Mouse (Mus musculus): ENCODE measurements around the gene Nr2f1.
"Not testable (repeated sequence)": the region's sequence is repeated elsewhere in the genome, so short reads cannot be mapped to it uniquely, and the experiment has no call there.

Gene Nr2f1

DNA sequence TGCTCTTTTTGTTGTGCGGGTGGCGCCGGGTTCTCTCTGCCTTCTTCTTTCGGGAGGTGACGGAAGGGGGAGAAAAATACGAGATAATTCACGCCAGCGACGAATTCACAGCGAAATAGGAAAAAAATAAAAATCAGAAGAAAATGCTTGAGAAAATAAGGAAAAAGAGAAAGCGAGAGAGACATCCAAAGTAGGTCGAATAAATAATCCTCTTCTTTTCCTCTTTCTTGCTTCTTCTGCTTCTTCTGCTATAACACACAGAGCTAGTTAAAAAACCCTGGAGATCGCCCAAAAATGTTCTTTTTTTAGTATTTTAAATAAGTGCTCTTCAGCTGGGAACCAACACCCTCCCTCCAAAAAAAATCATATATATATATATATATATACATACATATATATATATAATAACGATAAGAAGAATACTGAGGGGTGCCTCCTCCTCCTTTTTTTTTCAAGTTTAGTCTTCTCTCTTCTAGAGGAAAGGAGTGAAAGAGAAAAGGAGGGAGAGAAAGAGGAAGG lies at the start of gene Nr2f1:
Nr2f1 (minus strand) TSS at position 116 of the 519 bp plus-strand sequence.
- DNase-seq (ENCODE audit: low spot score in 2 of 2) = no peak

DNA sequence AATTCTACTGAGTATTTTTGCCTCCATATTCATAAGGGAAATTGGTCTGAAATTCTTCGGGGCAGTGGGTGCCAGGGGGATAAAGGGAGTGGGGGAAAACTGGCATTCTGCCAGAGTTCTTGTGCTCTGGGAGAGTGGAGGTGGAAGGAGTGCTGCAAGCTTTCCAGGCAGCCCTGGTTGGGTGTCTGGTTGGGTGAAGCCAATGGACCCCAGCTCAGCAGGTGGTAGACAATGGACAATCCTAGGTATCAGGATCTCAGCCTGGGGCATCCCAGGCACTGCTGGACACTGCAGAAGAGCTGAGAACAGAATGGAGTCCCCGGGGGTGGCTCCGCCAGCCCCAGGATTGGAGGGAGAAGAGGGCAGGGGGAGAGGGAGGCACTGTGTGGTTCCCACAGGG lies 22.1 kb upstream of the Nr2f1 start:
- no peak for DNase-seq (ENCODE audit: low spot score in 2 of 2)

DNA sequence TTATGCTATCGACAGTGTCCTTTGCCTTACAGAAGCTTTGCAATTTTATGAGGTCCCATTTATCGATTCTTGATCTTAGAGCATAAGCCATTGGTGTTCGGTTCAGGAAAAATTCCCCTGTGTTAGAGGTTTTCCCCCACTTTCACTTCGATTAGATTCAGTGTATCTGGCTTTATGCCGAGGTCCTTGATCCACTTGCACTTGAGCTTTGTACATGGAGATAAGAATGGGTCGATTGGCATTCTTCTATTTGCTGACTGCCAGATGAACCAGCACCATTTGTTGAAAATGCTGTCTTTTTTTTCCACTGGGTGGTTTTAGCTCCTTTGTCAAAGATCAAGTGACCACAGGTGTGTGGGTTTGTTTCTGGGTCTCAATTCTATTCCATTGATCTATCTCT lies 20.7 kb upstream of the Nr2f1 start:
- DNase-seq (ENCODE audit: low spot score in 2 of 2) = not testable (repeated sequence)

DNA sequence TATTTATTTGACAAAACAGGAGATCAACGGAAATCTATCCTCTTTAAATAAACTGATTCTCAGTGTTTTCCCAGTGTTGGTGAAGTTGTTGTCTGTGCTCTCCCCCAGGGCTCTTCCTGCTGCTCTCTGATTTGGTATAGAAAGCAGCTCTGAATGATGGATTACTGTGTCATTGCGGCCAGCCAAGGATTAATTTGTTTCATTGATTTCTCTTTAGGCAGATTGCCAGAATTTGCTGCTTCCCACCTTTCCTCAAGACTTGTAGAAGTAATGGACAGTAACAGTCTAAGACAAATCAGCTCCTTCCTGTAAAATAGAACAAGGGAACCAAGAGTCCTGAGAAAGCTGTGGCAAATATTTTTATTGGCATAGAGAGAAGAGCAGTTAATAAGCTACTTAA lies 15.7 kb upstream of the Nr2f1 start:
- no peak for DNase-seq (ENCODE audit: low spot score in 2 of 2)

DNA sequence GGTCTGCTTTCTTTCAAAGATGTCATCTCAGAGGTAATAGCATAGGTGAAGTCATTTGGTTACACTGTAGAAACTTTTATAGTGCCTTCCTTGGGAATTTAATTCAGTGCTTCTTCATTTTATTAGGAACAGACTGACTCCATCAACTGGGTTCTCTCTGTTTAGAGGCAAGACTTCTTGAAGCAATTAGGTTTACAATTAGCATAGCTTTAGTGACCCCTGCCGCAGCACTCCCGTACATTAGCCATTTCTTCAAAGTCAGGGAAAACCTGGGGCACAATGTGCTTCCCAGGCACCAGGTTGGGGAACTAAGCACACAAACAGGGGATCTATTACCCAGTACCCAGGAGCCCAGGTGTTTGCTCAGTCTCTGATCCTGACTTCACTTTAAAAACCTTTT lies 13.6 kb upstream of the Nr2f1 start:
- DNase-seq (ENCODE audit: low spot score in 2 of 2) = no peak

DNA sequence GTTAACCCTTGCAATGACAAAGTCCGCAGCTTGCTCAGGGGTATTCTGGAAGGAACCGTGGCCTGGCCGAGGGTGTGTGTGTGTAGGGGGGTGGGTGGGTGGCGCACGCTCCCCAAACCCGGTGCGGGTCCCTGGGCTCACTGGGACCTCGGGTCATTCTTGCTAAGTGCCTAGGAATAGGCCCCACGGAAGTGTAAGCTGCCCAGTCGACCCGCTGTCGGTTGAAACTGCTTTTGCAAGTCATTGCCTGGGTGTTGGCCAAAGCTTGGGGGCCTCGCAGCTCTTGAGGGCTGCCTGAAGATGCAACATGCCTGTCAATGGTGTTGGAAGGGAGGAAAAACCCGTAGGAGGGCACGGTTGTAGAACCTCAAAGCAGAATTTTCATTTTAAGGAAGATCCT lies 12.6 kb upstream of the Nr2f1 start:
- DNase-seq (ENCODE audit: low spot score in 2 of 2) = no peak

DNA sequence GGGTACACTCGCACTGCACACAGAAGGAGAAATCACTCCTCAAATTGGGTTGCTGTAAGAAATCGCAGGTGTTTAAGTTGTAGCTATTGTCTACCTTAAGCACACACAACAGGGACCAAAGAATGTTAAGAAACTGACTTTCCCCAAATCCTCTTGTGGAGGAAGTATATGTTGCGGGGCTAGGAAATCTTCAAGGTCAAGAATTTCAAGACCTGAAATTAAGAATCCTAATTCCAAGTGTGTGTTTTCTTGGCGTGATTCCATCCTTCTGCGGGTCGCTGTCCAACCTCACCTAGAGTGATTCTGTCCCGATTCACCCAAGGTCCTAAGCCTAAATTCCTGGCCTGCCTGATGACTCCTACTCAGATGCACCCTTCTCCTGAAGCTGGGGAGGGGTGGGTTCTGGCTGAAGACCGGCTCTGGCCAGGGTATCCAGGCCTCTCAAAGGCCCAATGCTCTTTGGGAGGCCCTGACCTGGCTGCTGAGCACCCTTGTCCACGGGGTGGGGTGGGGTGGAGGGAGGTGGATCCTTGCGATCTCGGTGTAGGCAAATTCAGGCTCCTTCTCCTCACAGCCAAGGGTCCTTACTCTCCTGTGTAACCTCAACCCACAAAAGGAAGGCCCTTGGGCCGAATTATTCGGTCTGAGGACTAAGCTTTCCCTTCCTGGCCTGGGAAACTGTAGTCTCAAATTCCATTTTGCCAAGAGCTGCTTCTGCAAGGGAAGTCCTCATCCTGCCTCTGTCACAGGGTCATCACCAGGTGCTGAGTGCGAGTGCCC lies 11.9 kb upstream of the Nr2f1 start:
- DNase-seq (ENCODE audit: low spot score in 2 of 2) = no peak

DNA sequence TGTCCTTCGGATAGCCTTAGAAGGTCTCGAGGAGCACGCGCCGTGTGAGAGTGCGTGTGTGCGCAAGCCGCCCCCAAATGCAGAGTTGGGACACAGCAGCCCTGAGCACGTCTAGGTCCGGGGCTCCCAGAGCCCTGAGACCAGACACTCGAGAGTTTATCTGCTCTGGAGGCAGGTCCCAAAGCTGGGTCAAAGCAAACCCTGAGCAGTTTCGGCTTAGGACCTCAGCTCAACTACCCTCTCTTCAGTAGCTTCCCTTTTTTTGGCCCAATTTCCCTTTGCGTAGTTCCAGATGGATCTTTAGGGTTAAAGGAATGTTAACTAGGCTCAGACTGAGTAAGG lies 11.2 kb upstream of the Nr2f1 start:
- DNase-seq (ENCODE audit: low spot score in 2 of 2) = no peak

DNA sequence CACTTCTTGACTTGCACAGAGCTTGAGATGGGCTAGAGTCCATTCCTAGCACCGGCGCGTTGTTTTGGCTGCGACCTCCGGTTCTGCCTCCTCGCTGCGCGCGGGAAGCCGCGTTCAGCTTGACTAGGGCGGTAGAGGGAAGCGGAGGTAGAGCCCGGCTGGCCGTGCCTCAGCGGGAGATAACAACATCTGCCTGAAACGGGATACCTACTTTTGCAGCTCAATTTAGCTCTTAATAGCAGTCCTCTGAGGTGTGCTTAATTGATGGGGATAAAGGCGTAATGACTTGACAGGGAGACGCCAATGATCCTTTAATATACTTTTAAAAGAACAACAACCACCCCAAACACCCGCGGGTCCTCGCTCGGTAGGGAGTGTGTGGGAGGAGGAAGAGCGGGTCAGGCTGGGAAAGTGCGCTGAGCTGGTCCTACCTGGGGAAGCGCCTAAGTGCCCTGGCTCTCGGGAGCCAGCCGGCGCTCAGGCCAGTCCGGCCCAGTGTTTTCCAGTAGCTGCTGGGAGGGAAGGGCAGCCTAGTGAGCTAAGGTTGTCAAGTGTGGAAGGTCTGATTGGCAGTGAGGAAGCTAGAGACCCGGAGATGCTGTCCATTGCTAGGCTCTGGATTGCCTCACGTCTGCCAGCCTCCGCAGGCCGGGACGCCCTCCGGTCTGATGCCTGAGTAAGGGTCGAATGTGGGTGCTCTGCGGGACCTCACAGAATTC lies 10.6 kb upstream of the Nr2f1 start:
- no peak for DNase-seq (ENCODE audit: low spot score in 2 of 2)

DNA sequence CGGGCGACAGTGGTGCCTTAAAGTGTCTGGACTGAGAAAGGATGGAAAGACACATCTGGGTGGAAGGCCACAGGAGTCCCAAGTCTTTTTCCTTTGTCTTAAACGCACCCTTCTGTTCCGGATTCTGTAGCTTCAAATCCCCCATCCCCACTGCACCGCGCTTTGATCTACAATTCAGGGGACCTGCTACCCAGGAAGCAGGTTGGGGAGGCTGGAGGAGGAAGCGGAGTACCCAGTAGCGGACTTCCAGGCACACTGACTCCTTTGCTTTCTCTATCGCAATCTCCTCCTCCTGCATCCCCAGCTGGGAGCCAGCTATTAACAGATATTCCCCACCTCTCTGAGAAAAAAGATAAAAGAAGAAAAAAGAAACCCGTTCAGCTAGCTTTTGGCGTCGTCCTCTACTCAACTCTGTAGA lies 10.1 kb upstream of the Nr2f1 start:
- DNase-seq (ENCODE audit: low spot score in 2 of 2) = no peak

DNA sequence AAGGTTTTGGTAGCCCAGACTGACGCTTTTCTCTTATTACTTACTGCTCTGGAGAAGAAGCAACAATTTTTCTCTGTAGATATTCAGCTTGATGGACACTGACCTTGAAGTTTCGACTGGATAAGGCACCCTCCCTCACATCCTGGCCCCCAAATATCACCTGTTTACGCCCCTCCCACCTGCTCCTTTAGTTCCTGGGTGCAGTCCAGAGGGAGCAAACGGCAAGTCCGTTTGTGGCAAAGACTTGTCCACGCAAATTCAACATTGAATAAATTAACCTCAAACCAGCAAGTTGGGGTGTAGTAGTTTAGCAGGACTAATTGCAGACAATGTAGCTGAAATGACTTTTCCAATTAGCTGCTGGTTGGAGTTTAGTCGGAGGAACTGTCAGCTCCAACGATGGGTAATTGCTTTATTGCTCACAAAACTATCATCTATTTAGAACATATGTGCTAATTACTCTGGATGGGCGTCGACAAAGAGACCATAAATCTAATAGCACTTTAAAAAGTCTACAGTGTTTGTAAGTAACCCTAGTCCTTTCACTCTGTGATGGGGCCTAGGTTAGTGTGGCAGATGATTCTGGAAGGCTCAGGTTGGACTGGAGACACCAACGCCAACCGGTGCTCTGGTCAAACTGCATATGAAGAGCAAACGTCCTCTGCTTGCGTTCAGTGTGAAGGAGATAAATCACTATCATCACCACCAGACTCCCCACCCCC lies 9.3 kb upstream of the Nr2f1 start:
- no peak for DNase-seq (ENCODE audit: low spot score in 2 of 2)

DNA sequence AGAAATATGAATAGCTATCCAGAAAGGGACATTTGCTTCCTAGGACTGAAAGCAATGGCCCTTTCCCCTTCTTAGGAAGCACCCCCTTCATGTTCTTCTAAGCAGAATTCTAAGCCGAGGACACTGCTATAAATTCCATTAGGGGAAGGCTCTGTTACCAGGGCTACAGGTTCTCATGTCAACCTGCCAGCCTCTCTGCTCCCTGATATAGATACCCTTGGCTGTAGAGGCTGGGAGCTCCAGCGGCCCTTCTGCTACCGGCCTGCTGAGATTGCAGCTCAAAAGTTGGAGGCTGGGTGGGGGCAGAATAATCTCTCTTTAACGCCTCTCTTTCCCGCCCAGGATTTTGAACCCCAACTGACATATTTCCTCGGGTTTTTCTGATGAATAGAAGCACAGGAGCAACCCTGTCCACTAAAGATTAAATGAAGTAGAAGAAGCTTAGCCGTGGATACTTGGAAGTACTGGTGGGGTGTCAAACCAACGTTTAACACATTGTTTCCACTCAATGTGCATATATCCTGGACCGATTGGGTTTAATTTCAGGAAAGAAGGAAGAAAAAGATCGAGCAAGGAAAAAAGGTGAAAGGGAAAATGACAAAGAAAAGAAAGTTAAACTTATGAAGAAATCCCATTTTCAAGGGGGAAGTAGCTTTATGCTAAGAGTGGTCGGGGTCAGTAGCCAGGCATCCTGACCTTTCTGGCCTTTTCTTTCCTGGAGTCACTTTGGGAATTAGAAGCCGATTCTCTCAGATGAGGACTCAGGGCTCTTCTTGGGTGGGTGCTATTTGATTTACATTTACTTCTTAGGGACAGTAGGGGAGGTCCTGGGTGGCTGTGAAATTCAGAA lies 8.5 kb upstream of the Nr2f1 start:
- DNase-seq (ENCODE audit: low spot score in 2 of 2) = no peak

DNA sequence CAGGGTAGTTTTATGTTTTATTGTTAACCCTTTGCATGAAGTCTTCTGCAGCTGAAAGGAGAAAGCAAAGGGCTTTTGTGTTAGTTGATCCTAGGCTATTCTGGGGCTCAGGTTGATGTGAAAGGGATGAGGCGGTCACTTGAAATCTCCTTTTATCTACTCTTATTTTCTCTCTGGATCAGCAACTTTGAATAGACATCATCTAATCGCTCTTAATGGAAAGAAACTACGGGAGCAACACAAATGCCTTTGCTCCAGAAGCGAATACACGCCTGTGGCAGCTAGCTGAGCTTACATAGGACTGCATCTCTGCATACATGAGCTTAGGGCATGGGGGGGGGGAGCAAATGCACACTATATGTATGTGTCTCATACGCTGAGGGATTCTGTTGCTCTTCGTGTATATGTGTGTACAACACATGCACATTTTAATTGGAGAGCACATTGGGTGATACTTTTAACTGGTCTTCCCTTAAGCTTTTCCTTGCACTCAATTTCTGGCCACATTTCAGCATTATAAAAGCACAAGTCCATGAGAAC lies 7.4 kb upstream of the Nr2f1 start:
- no peak for DNase-seq (ENCODE audit: low spot score in 2 of 2)

DNA sequence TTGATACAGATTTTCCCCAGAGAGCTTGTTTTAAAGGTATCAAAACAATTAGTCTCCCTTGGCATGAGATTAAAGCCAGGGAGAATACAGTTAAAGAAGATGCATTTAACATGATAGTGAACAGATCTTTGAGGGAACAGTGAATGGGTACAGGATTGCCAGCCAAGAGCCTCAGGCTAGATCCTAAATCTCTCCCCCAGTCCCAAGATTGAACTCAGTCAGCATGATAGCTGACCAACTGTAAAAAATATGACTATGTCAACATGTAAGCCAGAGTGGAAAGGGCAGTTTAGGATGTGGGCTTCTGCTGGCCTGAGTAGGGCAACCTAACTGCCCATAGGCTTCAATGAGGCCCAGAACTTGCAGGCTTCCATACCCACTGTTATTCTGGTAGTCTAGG lies 5.9 kb upstream of the Nr2f1 start:
- DNase-seq (ENCODE audit: low spot score in 2 of 2) = no peak

DNA sequence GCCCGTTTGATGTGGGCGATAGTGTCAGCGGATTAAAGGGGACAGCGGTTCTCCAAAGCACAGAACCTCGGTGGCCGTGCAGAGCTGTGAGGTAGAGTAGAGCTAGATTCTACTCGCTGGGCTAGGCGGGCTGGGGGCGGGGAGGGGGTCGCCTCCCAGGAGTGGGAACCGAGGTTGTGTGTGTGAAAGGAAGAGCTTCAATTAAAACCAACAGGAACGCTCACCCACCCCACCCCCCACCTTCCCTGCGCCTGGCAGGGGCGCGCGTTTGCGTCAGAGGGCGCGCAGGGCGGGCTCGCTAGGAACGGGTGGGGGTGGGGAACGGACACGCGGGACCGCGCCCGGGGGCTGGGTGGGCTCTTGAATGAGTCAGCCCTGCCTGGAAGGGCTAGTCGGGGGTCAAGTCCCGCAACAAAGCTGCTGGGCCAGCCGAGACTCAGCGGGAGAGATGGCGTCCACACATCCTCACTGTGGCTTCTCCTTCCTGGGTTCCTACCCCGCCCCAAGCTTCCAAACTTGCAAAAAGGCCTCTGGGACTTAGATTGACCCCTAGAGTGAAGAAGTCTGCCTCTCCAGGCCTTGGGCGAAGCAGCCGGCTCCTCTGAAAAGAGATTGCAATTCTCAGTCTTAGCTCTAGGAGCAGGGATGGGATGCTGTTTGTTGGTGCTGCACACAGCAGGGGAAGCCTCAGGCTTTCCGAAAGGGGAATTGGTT lies 3.9 kb upstream of the Nr2f1 start:
- peak in 1 of 2 experiments; percentile 48 for DNase-seq (ENCODE audit: low spot score in 2 of 2)

DNA sequence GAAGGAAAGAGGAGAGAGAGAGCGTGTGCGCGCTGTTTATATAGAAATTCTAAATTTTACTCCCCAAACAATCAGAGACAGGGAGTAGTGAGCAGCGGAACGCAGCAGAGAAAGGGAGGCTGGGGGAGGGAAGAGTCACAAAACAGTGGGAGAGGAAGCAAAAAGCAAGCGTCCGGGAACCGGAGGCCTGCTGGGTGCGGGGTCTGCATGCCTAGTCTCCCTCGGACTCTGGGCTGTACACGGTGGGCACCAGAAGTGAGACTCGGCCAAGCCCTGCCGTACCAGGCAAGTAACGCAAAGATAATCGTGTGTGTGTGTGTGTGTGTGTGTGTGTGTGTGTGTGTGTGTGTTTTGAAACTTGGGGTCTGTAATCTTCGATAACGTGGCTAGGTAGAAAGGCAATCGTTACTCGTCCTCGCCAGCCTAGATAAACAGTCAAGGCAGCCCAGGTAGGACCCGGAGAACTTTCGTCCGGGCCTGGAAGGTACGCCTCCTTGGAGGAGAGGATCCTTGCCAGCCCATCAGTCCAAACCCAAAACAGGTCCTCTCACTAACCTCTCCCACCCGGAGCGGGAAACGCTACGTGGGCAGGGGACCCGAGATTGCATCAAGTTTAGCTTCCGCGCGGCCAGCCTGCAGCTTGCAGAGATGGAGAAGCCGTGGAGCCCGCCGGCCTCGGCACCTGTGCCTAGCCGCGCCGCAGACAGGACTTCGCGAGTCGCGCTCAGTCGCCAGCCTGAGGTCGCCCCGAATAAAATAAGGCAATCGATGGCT lies 3.2 kb upstream of the Nr2f1 start:
- peak; percentile 29 to 57 for DNase-seq (ENCODE audit: low spot score in 2 of 2)

DNA sequence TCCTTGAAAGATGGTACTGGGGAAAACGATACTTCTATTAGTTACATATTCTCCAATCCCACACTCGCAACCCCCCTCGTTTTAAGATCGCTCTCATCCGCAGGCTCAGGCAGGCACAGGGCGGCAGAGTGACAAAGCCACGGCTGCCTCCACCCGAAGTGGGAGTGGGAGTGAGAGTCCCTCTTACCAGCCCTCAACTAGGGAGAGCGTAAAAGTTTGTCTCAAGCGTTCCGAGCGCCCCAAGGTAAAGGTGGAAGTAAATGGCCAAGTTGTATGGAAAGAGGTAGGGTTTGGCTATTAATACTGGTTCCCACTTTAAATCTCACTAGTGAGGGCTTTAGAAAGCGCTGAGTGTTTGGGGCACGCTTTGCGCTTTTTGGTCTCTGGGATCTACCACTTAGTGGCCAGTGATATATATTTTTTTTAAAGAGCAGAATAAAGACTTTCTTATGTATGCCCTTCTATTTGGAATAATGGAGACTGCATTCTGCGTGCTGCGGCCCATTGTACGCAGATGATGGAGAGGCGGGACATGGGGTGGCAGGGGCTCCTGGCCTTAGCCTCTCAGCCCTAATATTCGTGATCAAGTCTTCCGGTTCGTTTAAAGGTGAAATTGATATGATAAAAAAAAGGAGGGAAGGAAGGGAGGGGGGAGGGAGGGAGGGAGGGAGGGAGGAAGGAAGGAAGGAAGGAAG lies 2.5 kb upstream of the Nr2f1 start:
- DNase-seq (ENCODE audit: low spot score in 2 of 2) = no peak

DNA sequence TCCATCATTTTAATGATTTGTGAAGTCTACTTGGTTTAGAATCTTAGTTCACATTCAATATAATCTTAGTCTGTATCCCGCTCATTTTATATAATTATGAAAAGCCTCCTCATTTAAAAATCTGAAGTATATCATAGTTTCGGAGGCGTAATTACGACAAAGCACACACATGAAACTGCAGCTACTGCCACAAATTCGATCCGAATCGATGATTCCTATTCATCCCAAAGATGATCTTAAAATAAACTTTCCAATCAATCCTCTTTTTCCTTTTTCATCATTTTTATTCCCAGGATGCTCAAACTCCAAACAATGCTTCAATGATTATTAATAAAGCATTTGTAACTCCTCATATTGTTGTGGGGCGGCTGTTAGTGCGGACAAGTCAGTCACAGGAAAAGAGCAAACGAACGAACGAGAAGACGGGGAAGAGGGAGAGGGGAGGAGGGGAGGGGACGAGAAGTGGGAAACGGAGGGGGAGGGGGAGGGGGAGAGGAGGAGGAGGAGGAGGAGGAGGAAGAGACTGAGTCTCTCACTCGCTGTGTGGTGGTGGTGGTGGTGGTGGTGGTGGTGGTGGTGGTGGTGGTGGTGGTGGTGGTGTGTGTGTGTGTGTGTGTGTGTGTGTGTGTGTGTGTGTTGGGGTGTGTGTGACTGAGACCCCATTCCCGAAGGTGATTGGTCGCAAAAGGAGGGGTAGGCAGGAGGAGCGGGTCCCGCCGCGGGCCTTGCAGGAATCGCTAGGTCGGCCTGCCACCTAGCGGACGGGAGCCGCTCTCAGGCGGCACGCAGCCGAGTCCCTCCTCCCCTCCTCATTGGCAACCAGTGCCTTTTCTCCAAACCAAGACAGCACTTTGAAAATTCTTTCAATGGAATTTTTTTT lies 1.7 kb upstream of the Nr2f1 start:
- peak; percentile 68 to 76 for DNase-seq (ENCODE audit: low spot score in 2 of 2)
